Mouse (Mus musculus) embryo, embryonic 9.5 days (tissue): ENCODE data around the gene Gbx1.
"Not testable (repeated sequence)": the region's sequence is repeated elsewhere in the genome, so short reads cannot be mapped to it uniquely, and the experiment has no call there.

Experiments used
- DNase-seq: peaks from one replicate; pipeline ENCODE4 v3.0.0-alpha.2; 2017; ENCODE audit errors: extremely low spot score

Gbx1 gene

DNA sequence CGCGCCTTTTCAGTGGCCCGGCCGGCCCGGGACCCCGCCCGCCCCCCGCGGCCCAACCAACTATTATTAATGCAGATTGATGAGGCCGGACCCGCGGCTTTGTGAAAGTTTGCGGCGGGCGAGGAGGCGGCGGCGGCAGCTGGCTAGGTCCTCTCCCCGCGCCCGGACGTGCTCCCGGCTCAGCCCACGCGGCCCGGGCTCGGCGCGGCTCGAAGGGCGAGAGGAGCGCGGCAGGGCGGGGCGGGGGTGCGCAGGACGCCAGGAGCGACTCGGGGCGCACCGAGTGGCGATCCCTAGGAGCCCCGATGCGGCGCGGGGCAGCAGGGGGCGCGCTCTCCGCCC, at the start of gene Gbx1:
Gene Gbx1, minus strand, starts transcription at position 314 of the 342 bp plus-strand sequence.
- peak; percentile 74 for DNase-seq

DNA sequence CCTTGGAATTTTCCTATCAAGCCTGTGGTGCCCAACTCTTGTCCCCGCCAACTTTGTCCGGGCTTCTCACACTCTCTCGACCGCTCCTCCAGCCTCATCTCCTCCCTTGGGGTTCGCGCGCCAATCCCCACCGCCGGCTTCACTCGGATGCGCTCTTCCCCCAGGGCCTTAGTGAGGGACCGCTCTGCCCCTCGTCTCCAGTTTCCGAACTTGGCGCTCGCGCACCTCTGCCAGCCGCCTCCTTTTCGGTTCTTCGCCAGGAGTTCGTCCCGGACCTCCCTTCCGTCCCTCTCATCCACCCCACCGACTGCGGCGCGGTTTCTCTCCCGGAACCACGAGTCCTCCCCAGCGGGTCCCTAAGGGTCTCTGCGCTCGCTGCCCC, 49.8 kb upstream of the Gbx1 start:
- no peak for DNase-seq

DNA sequence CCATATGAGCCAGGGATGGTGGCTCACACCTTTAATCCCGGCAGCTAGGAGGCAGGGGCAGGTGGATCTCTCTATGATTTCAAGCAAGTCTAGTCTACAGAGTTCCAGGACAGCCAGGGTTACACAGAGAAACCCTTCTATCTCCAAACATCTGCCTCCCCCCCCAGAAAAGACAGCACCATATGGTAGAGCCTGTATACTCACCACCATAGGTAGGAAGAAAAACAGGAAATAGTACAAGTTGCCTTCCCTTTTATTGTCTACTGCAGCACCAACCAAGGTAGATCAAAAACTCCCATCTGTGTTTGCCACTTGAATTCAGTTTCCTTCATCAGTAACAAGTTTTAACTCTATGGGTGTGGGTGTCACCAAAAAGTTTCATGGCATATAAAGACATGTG, 48.9 kb upstream of the Gbx1 start:
- no peak for DNase-seq

DNA sequence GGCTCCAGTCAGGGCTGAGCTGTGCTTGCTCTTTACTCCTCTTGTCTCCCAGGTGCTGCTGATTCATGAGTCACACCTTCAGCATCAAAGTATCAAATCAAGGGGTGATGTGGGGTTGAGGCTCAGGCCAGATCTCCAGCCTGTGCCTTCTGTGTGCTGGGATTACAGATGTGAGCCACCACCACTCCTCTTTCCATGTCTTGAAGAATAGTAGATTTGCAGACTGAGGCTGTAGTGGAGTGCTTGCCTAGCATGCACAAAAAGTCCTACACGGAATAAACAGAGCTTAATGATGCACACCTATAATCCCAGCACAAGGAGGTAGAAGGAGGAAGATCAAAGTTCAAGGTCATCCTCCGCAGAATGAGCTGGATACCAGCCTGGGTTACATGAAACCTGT, 29.7 kb upstream of the Gbx1 start, which contains the start of gene 4931409K22Rik:
Gene 4931409K22Rik, minus strand, starts transcription at position 101 of the 400 bp plus-strand sequence.
- DNase-seq = no peak

DNA sequence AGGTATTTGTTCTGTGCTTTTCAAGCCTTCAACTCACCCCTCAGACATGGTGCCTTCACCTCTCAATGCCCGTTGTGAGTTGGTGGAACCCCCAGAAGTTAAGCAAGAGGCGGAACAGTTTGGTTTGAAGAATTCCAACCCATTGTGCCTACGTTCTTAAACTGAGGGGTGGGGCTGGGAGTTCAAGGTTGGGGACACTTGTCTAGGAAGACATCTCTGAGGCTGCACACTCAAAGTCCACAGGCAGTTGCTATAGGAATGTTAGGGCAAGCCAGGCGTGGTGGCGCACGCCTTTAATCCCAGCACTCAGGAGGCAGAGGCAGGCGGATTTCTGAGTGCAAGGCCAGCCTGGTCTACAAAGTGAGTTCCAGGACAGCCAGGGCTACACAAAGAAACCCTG, 28.3 kb upstream of the Gbx1 start:
- not testable (repeated sequence) for DNase-seq

DNA sequence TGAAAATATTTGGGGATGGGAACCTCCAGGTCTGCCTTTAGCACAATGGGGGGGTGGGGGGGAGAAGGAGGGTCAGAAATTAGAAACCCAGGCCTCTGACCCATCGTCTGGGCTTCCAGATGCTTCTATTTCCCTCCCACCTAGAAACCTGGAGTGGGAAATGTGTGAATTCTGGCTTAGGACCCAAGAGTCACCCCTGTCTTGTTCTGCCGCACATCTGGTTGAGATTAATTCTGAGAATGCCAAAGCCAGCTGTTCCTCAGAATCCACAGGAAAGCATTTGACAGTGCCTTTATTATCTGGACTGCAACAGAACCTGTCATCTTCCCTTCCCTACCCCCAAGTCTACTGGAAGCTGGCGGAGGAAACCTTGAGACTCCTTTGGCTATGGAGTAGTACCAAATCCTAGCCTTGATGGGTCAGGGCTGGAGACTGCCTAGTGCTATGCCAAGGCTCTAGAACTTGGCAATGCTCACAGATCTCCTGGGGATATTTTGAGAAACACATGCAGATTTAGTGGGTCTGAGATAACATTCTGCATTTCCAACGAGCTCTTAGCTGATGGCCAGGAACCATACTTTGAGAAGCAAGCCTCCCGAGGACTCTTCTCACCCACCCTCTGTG, 26.7 kb upstream of the Gbx1 start:
- DNase-seq = no peak

DNA sequence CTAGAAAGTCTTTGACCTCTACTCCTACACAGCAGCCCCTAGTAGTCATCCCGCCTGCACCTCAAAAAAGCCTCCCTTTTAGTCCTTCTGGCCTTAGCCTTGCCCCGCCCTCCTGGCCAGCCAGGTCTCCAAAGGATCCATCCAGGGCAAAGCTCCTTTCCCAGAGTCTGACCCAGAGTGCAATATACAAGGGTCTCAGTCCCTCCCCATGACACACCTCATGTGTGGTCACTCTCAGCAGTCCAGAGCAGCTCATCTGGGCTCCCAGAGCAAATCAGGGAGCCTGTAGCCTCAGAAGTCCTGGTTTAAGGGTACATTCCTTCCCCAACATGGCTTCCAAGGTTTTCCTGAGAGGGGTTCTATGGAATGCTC, 24.3 kb upstream of the Gbx1 start:
- no peak for DNase-seq

DNA sequence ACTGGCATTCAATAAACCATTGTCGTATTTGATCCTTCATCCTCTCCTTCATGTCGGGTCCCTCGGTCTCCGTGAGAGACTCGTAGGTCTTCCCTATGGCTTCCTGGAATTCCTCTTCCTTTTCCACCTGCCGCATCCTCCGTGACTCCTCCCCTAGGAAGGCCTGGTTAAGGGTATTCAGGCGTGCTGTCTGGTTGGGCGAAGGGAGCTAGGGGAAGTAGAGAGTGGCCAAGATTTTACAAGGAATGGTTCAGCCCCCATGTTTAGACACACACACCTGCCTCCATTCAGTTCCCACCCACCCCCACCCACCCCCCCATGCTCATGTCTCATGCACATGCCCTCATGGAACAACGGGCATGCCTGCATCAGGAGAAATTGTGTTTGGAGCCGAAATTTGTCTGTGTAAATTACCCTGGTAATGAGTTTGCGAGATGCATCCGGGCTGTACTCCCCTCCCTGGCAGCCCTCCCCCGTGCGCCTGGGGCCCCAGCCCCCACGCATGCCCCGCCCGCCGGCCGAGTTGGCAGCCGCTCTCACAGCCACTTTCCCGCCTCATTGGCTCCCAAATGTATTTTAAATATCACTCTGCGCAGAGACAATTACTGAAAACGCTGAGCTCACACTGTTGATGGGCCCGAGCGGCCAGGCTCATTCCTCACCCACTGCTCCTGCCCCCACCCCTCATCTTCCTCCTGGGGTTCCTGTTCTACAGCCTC, 23.8 kb upstream of the Gbx1 start:
- peak; percentile 27 for DNase-seq

DNA sequence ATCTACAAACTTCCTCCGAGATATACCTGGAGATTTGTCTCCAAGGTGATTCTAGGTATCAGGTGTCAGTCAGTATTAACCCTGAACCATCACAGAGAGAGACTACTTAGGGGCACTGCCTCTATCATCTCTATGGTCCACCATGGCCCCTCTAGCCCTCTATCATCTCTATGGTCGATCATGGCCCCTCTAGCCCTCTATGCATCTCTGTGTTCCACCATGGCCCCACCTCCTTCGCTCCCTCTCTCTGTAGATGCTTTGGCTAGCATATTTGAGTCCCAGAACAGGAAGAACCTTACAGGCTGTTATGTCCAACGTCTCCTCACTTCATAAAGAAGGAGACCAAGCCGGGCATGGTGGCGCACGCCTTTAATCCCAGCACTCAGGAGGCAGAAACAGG, 15.6 kb upstream of the Gbx1 start:
- no peak for DNase-seq

DNA sequence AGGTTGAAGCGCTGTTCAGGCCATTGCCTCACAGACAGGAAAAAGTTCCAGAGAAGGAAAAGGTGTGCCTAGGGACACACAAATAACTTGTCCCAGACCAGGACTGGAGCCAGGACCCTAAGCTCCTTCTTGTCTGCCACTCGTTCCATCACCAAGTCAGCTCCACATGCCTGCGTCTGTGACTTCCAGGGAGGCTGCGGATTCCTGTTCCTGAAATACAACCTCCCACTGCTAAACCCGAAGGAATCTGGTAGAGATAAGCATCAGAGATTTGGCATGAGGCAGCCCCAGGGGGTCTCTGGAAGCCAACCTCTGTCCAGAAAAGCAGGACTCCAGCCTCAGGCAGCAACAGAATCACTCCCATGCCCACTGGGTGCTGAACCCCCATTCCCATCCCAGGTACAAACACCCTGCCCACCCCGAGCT, 14.2 kb upstream of the Gbx1 start:
- no peak for DNase-seq

DNA sequence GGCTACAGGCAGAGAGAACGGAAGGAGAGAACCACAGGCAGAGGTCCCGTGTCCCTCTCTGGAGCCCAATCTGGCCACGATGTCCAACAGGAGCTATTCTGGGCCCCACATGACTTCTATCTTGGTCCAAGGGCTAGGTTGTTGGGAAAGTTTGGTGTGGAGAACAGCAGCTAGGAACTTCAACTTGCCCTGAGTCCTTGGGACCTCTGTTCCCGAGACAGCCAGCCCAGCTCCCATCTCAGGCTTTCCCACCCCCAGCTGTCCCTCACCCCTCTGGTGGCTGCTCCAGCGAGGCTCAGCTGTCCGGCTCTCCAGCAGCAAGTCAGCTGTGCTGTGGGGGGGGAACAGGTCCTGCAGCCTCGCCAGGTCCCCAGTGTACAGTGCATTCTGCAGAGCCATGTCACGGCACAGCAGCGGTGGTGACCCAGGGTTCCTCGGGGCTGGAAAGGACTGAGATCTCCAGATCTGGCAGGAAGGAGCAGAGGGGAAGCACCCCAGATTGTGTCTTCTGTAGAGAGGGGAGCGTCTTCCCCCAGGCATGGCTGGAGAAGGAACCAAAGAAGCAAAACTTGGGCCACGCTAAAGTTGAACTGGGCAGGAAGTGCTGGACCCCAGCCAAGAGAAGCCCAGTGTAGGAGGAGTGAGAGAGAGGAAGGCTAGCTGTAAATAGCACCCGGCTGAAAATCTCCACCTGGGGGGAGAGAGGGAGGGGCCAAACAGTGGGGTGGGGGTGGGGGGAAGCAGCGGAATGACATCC, 13.6 kb upstream of the Gbx1 start, which contains the start of gene Asb10:
Gene Asb10, minus strand, starts transcription at position 592 of the 757 bp plus-strand sequence.
- no peak for DNase-seq

DNA sequence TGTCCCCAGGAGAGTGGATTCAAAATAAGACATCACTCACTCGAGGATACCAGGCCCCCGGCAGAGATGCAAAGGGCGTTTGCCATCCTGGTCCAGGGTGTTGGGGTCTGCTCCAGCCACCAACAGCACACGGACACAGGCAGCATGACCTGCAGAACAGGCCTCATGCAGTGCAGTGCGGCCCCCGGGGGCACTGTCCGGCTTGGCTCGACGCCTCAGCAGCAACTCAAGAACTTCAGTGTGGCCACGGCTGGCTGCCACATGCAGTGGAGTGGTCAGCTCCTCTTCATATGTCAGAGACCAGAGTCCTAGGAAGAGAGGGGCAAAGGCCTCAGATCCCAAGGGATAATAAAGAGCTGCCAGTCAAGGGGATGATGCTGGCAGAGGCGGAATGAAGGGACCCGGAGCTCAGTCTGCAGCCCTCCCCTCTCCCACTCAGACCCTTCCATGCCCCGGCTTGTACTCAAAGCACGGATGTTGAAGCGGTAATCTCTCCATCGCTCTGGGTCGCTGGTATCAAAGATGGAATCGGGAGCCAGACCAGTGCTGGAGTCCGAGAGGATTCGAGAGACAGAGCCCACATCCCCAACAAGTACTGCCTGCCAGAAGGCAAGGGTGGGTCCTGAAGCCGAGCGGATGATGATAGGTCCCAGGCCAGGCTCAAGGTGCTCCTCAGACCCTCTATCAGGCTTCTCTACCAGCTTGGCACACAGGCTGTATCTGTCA, 12.7 kb upstream of the Gbx1 start:
- no peak for DNase-seq

DNA sequence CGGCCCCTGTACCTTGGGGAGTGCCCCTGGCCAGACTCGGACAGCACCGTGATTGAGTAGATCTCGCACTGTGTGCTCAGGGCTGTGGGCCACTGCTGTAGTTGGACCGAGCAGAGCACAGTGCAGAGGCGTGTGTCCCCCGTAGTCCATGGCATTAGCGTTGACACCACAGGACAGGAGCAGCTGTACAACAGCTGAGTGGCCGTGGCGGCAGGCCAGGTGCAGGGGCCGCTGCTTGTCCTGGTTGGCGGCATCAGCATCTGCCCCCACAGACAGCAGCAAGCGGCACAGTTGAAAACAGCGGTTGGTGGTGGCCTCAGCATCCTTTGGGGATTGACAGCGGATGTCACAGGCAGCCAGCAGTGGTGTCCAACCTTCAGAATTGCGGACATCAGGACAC, 10.6 kb upstream of the Gbx1 start:
- DNase-seq = no peak

DNA sequence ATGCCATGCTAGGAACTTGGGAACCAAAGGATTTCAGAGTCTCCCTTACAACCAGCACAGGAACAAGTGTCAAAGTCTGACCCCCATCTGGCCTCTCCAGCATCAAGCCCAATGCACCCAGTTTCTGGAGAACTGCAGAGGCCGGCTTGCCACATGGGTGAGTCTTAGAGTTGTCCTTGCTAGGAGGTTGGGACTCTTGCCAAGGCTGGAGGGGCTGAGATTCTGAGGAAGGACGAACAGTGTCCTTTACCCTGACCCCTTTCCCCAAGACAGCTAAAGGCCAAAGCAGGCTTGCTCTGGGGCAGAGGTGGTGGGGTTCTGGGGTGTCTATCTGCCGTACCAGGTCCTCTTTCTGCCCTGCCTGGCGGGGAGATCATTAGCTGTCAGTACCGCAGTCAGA, 9.5 kb upstream of the Gbx1 start:
- no peak for DNase-seq

DNA sequence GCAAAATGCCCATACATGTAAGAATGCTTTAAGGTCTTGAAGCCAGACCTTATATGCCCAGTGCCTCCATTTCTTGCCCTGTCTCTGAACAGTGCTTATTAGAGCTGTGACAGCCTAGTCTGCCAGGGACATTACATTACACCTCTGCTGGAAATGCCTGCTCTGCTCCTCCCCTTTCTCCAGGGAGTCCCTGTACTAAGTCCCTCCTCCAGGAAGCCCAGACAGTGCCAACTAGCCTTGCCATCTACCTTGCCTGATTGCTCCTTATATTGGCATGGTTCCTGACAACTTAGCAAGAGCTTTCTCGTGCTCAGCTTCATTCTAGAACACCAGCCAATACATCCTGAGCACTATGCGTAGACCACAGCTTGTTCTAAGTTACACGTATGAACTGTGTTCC, 8.7 kb upstream of the Gbx1 start:
- DNase-seq = no peak

DNA sequence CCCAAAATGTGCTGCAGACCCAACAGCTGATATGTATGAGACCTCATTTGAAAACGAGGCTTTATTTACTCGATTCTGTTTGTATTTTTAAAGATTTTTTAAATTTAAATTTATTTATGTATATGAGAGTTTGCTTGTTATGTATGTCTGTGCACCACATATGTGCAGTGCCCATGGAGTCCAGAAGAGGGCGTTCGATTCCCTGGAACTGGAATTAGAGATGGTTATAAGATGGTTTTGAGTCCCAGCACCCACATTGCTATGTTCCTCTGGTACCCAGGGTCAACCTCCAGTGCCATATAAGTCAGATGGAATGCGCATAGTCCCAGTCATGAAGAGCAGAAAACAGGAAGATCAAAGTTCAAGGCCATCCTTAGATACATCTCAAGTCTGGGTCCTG, 7.3 kb upstream of the Gbx1 start:
- no peak for DNase-seq

DNA sequence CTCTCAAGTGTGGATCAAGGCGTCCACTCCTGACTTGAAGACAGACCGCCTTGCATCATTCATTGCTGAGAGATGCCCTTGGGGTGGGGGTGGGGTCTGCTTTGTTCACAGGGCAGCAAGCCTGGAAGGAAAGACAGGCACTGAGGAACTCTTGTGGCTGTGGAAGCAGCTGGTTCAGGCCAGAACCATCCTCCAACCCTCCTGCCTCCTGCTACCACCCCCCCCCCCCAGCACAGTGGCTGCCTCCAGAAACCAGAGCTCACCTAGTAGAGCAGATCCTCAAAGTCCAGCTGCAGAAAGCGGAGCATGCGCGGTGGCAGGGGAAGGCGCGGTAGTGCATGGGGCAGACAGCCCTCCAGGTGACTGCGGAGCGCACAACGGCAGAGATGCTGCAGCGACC, 6.4 kb upstream of the Gbx1 start:
- DNase-seq = no peak

DNA sequence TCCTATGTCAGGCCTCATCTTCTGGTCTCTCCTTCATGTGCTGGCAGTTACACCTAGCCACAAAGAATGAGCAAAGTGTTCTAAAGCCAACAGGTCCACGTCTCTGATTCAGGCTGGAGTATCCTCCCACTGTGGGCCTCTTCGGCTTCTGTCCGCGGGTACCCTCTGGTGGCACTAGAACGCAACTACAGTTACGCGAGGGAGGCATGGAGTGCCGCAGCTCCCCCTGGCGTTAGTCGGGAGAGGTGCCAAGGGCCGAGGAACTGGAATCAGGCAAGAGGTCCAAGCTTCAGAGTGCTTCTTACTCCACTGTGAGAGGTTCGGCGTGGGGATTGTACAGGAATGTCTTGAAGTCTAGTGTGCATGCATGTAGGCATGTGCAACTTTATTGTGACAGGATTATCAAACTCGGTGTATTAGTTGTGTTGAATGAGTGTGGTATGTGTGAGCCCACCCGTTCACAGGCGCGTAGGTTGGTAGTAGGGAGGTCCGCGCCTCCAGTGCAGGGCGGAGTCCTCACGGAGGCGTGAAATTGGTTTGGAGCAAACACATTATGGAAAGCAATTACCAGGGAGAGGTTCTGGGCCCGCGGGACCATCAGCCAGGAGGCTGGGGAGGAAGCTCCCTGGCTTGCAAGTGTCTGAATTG, 3.2 kb upstream of the Gbx1 start:
- DNase-seq = peak; percentile 93

DNA sequence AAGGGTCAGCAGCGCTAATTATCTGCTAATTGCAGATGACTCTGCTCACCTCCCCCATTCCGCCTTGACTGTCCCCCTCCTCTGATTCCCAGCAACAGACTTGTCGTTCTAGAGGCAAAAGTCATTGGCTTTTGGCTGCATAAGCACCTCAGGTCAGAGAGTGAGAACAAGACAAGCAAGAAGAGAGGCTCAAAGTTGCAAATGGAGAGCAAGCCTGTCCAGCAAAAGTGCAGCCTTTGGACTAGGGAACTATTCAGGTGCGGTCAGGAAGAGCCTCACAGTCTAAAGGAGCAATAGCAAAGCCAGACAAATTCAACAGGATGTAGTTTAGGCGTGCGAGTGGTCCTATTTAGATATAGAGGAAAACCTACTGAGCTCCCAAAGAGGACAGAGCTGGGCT, 778 bp upstream of the Gbx1 start:
- DNase-seq = no peak

DNA sequence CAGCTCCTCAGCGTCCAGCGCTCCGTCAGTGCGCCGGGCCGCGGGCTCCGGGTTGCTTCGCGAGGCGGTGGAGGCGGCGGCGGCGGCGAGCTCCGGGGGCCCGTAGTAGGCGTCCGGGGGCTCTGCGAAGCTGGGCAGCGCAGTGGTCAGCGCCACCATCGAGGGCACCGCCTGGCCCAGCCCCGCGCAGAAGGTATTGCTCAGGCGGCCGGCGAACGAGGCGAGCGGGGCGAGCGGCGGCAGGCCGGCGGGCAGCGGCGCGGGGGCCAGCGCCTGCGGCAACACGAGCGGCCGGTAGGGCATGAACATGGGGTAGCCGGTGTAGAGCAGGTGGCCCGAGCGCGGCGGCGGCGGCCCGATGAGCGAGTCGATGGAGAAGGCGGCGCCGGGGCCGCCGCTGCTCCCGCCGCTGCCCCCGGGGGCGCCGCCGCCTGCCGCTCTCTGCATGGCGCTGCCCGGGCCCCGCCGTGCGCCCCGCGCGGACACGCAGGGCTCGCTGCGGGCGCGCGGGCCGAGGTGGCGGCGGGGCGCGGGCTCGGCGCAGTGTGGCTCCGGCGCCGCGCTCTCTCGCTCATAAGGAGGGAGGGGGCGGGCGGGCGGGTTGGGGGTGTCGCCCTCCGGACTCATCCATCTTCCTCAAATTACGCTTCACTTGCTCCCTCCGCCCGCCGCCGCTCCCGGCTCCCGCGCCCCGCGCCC, 663 bp downstream of the Gbx1 start:
- no peak for DNase-seq
